Mouse (Mus musculus) heart, embryonic 15.5 days (tissue): ENCODE results near the gene Nipa1. TPM values are rescaled to one million over a fixed set of nuclear protein-coding genes. Genes with fewer than 3 reads are reported as not detected.

Source experiments
- polyA plus RNA-seq: library from polyadenylated mRNA; unstranded; fragments of >200 nt; fragmentation: Nextera tagmentation; extraction: Ambion mirVana; gene quantifications from 2 replicates; pipeline ENCODE4 v1.2.1, GENCODE M21; 2015

Nipa1 gene
- polyA plus RNA-seq, 1 experiment from 2014 or later: 4.1 TPM

Other genes with a start within 250 kb of the Nipa1 start
- 15.7 and 19.9 TPM in 2 replicates for gene Tubgcp5, start 225.8 kb downstream of the Nipa1 start, polyA plus RNA-seq
- gene Cyfip1, start 178.2 kb downstream of the Nipa1 start, polyA plus RNA-seq: 45.2 and 55.1 TPM in 2 replicates
- gene Nipa2, start 57.5 kb downstream of the Nipa1 start, polyA plus RNA-seq: 27.9 and 32.0 TPM in 2 replicates
- 15.9 and 16.4 TPM in 2 replicates for gene Herc2, start 30.2 kb upstream of the Nipa1 start, polyA plus RNA-seq
- gene Oca2, start 219.8 kb upstream of the Nipa1 start, polyA plus RNA-seq: not detected in 2 replicates